Mouse (Mus musculus): ENCODE results near the gene Tmem115. TPM values are rescaled to one million over a fixed set of nuclear protein-coding genes. Genes with fewer than 3 reads are reported as not detected.

The Tmem115 gene
- polyA plus RNA-seq, 1 experiment from 2014 or later = 46.0 TPM

GRCm38 (mm10) chr9:107579023-107579900 is 45.5 kb downstream of the Tmem115 start:
- H3K27ac ChIP-seq (ENCODE audit: low read depth, low read length) = no peak overlapping the region
- no peak overlapping the region for H3K4me3 ChIP-seq (ENCODE audit: low read length)
- H3K27me3 ChIP-seq (replicated peaks; ENCODE audit: control insufficient read depth, insufficient read depth, low read length) = no peaks in the 10 kb centered on the region
- H3K4me2 ChIP-seq (ENCODE audit: low read length) = no peak overlapping the region
- peaks cover 3% of the 10 kb centered on the region; the same call in 1 of the 2 replicates for H3K36me3 ChIP-seq (ENCODE audit: control insufficient read depth, insufficient read depth, low read length)
- no peaks in the 10 kb centered on the region for H3K9me3 ChIP-seq (ENCODE audit: control insufficient read depth, low read length)
- H3K4me1 ChIP-seq (ENCODE audit: control insufficient read depth, insufficient read depth, low read depth, low read length) = peaks cover 28% of the 10 kb centered on the region
- WGBS = 89% methylated on average over 14 of the region's 14 CpGs
- H3K9ac ChIP-seq (ENCODE audit: low read depth, low read length) = 0 out of 2 replicates have a peak overlapping the region, but pooled peaks have one; percentile 19
- no peak for ATAC-seq

- H3K9me3 ChIP-seq (ENCODE audit: control insufficient read depth, low read length) = no peaks in the 10 kb centered on the region
- no peaks in the 10 kb centered on the region for H3K36me3 ChIP-seq (ENCODE audit: control insufficient read depth, insufficient read depth, low read length)
- peak within 1 kb of the TSS; percentile 85 for H3K27ac ChIP-seq (ENCODE audit: low read depth, low read length)
- peak within 1 kb of the TSS; percentile 71 for H3K4me3 ChIP-seq (ENCODE audit: low read length)
- no peaks in the 10 kb centered on the region for H3K27me3 ChIP-seq (replicated peaks; ENCODE audit: control insufficient read depth, insufficient read depth, low read length)
- peak within 1 kb of the TSS; percentile 77 for H3K9ac ChIP-seq (ENCODE audit: low read depth, low read length)
- ATAC-seq = peak; percentile 81
- H3K4me1 ChIP-seq (ENCODE audit: control insufficient read depth, insufficient read depth, low read depth, low read length) = peaks cover 28% of the 10 kb centered on the region
- under 1% methylated on average over 32 of the region's 32 CpGs for WGBS
- H3K4me2 ChIP-seq (ENCODE audit: low read length) = peak within 1 kb of the TSS; percentile 87
Measured at GRCm38 (mm10) chr9:107580501-107581317, 47.0 kb downstream of the Tmem115 start, which contains the start of gene Hyal3. Hyal3 (plus strand) TSS chr9:107580818.

- Histone ChIP-seq H3K4me1 (ENCODE audit: control insufficient read depth, insufficient read depth, low read depth, low read length) (peaks cover 28% of the 10 kb centered on the region), H3K4me2 (ENCODE audit: low read length) (peak overlapping the region; percentile 87), H3K27me3 (replicated peaks; ENCODE audit: control insufficient read depth, insufficient read depth, low read length) (no peaks in the 10 kb centered on the region), H3K9me3 (ENCODE audit: control insufficient read depth, low read length) (no peaks in the 10 kb centered on the region), H3K4me3 (ENCODE audit: low read length) (peak overlapping the region; percentile 71), H3K27ac (ENCODE audit: low read depth, low read length) (no peak overlapping the region), H3K9ac (ENCODE audit: low read depth, low read length) (no peak overlapping the region; the same call in 1 of the 2 replicates), H3K36me3 (ENCODE audit: control insufficient read depth, insufficient read depth, low read length) (no peaks in the 10 kb centered on the region)
- 68% methylated on average over 4 of the region's 4 CpGs for WGBS
- no peak for ATAC-seq
Measured at GRCm38 (mm10) chr9:107581584-107581983, 47.8 kb downstream of the Tmem115 start.

GRCm38 (mm10) chr9:107582509-107583062 is 48.8 kb downstream of the Tmem115 start:
- no peak overlapping the region for H3K9ac ChIP-seq (ENCODE audit: low read depth, low read length)
- no peak overlapping the region for H3K4me2 ChIP-seq (ENCODE audit: low read length)
- H3K9me3 ChIP-seq (ENCODE audit: control insufficient read depth, low read length) = no peaks in the 10 kb centered on the region
- H3K4me3 ChIP-seq (ENCODE audit: low read length) = no peak overlapping the region
- H3K27ac ChIP-seq (ENCODE audit: low read depth, low read length) = no peak overlapping the region
- peaks cover 24% of the 10 kb centered on the region for H3K4me1 ChIP-seq (ENCODE audit: control insufficient read depth, insufficient read depth, low read depth, low read length)
- WGBS = 82% methylated on average over 7 of the region's 7 CpGs
- no peak for ATAC-seq
- no peaks in the 10 kb centered on the region for H3K36me3 ChIP-seq (ENCODE audit: control insufficient read depth, insufficient read depth, low read length)
- H3K27me3 ChIP-seq (replicated peaks; ENCODE audit: control insufficient read depth, insufficient read depth, low read length) = no peaks in the 10 kb centered on the region

GRCm38 (mm10) chr9:107583174-107583573 is 49.4 kb downstream of the Tmem115 start:
- H3K36me3 ChIP-seq (ENCODE audit: control insufficient read depth, insufficient read depth, low read length) = no peaks in the 10 kb centered on the region

GRCm38 (mm10) chr9:107586504-107586903 is 52.8 kb downstream of the Tmem115 start:
- 97% methylated on average over 5 of the region's 5 CpGs for WGBS
- no peak for ATAC-seq
- no peaks in the 10 kb centered on the region for H3K27me3 ChIP-seq (replicated peaks; ENCODE audit: control insufficient read depth, insufficient read depth, low read length)

More at GRCm38 (mm10) chr9:107583174-107583573, 49.4 kb downstream of the Tmem115 start:
- Histone ChIP-seq H3K4me2 (ENCODE audit: low read length) (no peak overlapping the region), H3K27ac (ENCODE audit: low read depth, low read length) (no peak overlapping the region), H3K9me3 (ENCODE audit: control insufficient read depth, low read length) (no peaks in the 10 kb centered on the region), H3K4me3 (ENCODE audit: low read length) (no peak overlapping the region), H3K4me1 (ENCODE audit: control insufficient read depth, insufficient read depth, low read depth, low read length) (peaks cover 27% of the 10 kb centered on the region), H3K27me3 (replicated peaks; ENCODE audit: control insufficient read depth, insufficient read depth, low read length) (no peaks in the 10 kb centered on the region), H3K9ac (ENCODE audit: low read depth, low read length) (no peak overlapping the region)
- ATAC-seq = no peak
- 92% methylated on average over 14 of the region's 14 CpGs for WGBS

GRCm38 (mm10) chr9:107586974-107587832 is 53.5 kb downstream of the Tmem115 start, which contains the start of gene Ifrd2:
Ifrd2 (plus strand) TSS chr9:107587642.
- Histone ChIP-seq H3K4me2 (ENCODE audit: low read length) (peak within 1 kb of the TSS; percentile 71), H3K4me3 (ENCODE audit: low read length) (peak within 1 kb of the TSS; percentile 70), H3K27me3 (replicated peaks; ENCODE audit: control insufficient read depth, insufficient read depth, low read length) (no peaks in the 10 kb centered on the region), H3K36me3 (ENCODE audit: control insufficient read depth, insufficient read depth, low read length) (peaks cover 17% of the 10 kb centered on the region), H3K9me3 (ENCODE audit: control insufficient read depth, low read length) (no peaks in the 10 kb centered on the region), H3K9ac (ENCODE audit: low read depth, low read length) (peak within 1 kb of the TSS; percentile 73), H3K4me1 (ENCODE audit: control insufficient read depth, insufficient read depth, low read depth, low read length) (peaks cover 6% of the 10 kb centered on the region), H3K27ac (ENCODE audit: low read depth, low read length) (no peak within 1 kb of the TSS)
- peak; percentile 98 for ATAC-seq
- WGBS = 14% methylated on average over 46 of the region's 46 CpGs

More at GRCm38 (mm10) chr9:107586504-107586903, 52.8 kb downstream of the Tmem115 start:
- Histone ChIP-seq H3K4me2 (ENCODE audit: low read length) (no peak overlapping the region), H3K9me3 (ENCODE audit: control insufficient read depth, low read length) (no peaks in the 10 kb centered on the region), H3K9ac (ENCODE audit: low read depth, low read length) (no peak overlapping the region), H3K4me3 (ENCODE audit: low read length) (no peak overlapping the region), H3K36me3 (ENCODE audit: control insufficient read depth, insufficient read depth, low read length) (peaks cover 12% of the 10 kb centered on the region), H3K4me1 (ENCODE audit: control insufficient read depth, insufficient read depth, low read depth, low read length) (peaks cover 10% of the 10 kb centered on the region), H3K27ac (ENCODE audit: low read depth, low read length) (no peak overlapping the region)
